Mouse (Mus musculus): ENCODE data around the gene Gm20741. TPM values are rescaled to one million over a fixed set of nuclear protein-coding genes. Genes with fewer than 3 reads are reported as not detected.

Gm20741 gene
- total RNA-seq (2015) (not detected in 2 replicates), total RNA-seq (2017) (not detected in 2 replicates)

- no peak for ATAC-seq (ENCODE audit: poor library complexity, severe bottlenecking)
These were observed at the start of gene Gm20741 for GRCm38 (mm10) chr16:88811827-88812226. Gm20741 (minus strand) TSS chr16:88812220.

- ATAC-seq (ENCODE audit: poor library complexity, severe bottlenecking), result no peak
These were observed 39.4 kb upstream of the Gm20741 start for GRCm38 (mm10) chr16:88851450-88851849.

- ATAC-seq (ENCODE audit: poor library complexity, severe bottlenecking), result no peak
These were observed 36.5 kb upstream of the Gm20741 start for GRCm38 (mm10) chr16:88848558-88848957.

GRCm38 (mm10) chr16:88847363-88847762, 35.3 kb upstream of the Gm20741 start:
- no peak for ATAC-seq (ENCODE audit: poor library complexity, severe bottlenecking)

GRCm38 (mm10) chr16:88826978-88827377, 15.0 kb upstream of the Gm20741 start:
- no peak for ATAC-seq (ENCODE audit: poor library complexity, severe bottlenecking)

- no peak for ATAC-seq (ENCODE audit: poor library complexity, severe bottlenecking)
These were observed 14.2 kb upstream of the Gm20741 start, which contains the start of gene Krtap14 for GRCm38 (mm10) chr16:88826095-88826652. Krtap14 (minus strand) TSS chr16:88826145.

- no peak for ATAC-seq (ENCODE audit: poor library complexity, severe bottlenecking)
These were observed 11.7 kb upstream of the Gm20741 start for GRCm38 (mm10) chr16:88823736-88824135.

- ATAC-seq (ENCODE audit: poor library complexity, severe bottlenecking), result no peak
These were observed 8.0 kb upstream of the Gm20741 start, which contains the start of gene Krtap15 for GRCm38 (mm10) chr16:88820066-88820465. Krtap15 (plus strand) TSS chr16:88820215.

- ATAC-seq (ENCODE audit: poor library complexity, severe bottlenecking), result no peak
These were observed 25.2 kb downstream of the Gm20741 start for GRCm38 (mm10) chr16:88786786-88787185.

- ATAC-seq (ENCODE audit: poor library complexity, severe bottlenecking), result no peak
These were observed 34.4 kb downstream of the Gm20741 start, which contains the start of gene Gm5965 for GRCm38 (mm10) chr16:88777596-88777995. Gm5965 (plus strand) TSS chr16:88777896.

GRCm38 (mm10) chr16:88774106-88774505, 37.9 kb downstream of the Gm20741 start, which contains the start of gene 2310057N15Rik:
2310057N15Rik (minus strand) TSS chr16:88774206.
- ATAC-seq (ENCODE audit: poor library complexity, severe bottlenecking), result no peak

Other genes starting within 250 kb of the Gm20741 start
- not detected in 2 replicates for gene Cldn8, start 249.0 kb downstream of the Gm20741 start, total RNA-seq (2015)
- not detected in 2 replicates for gene Cldn8, start 249.0 kb downstream of the Gm20741 start, total RNA-seq (2017)
- gene Krtap24-1, start 199.9 kb downstream of the Gm20741 start, total RNA-seq (2015), result not detected in 2 replicates
- not detected in 2 replicates for gene Krtap24-1, start 199.9 kb downstream of the Gm20741 start, total RNA-seq (2017)
- not detected in 2 replicates for gene 2310079G19Rik, start 184.6 kb downstream of the Gm20741 start, total RNA-seq (2015)
- gene 2310079G19Rik, start 184.6 kb downstream of the Gm20741 start, total RNA-seq (2017), result not detected in 2 replicates
- gene Krtap26-1, start 164.4 kb downstream of the Gm20741 start, total RNA-seq (2015), result not detected in 2 replicates
- not detected in 2 replicates for gene Krtap26-1, start 164.4 kb downstream of the Gm20741 start, total RNA-seq (2017)
- gene Krtap27-1, start 140.5 kb downstream of the Gm20741 start, total RNA-seq (2015), result not detected in 2 replicates
- gene Krtap27-1, start 140.5 kb downstream of the Gm20741 start, total RNA-seq (2017), result not detected in 2 replicates
- not detected in 2 replicates for gene 2310061N02Rik, start 104.3 kb downstream of the Gm20741 start, total RNA-seq (2015)
- not detected in 2 replicates for gene 2310061N02Rik, start 104.3 kb downstream of the Gm20741 start, total RNA-seq (2017)
- not detected in 2 replicates for gene Krtap13-1, start 83.4 kb downstream of the Gm20741 start, total RNA-seq (2015)
- gene Krtap13-1, start 83.4 kb downstream of the Gm20741 start, total RNA-seq (2017), result not detected in 2 replicates
- not detected in 2 replicates for gene Krtap13, start 60.6 kb downstream of the Gm20741 start, total RNA-seq (2015)
- not detected in 2 replicates for gene Krtap13, start 60.6 kb downstream of the Gm20741 start, total RNA-seq (2017)
- not detected in 2 replicates for gene 2310034C09Rik, start 53.4 kb downstream of the Gm20741 start, total RNA-seq (2015)
- gene 2310034C09Rik, start 53.4 kb downstream of the Gm20741 start, total RNA-seq (2017), result not detected in 2 replicates
- gene 2310057N15Rik, start 38.0 kb downstream of the Gm20741 start, total RNA-seq (2015), result not detected in 2 replicates
- gene 2310057N15Rik, start 38.0 kb downstream of the Gm20741 start, total RNA-seq (2017), result not detected in 2 replicates
- not detected in 2 replicates for gene Gm5965, start 34.3 kb downstream of the Gm20741 start, total RNA-seq (2015)
- not detected in 2 replicates for gene Gm5965, start 34.3 kb downstream of the Gm20741 start, total RNA-seq (2017)
- gene Krtap15, start 8.0 kb upstream of the Gm20741 start, total RNA-seq (2015), result not detected in 2 replicates
- gene Krtap15, start 8.0 kb upstream of the Gm20741 start, total RNA-seq (2017), result not detected in 2 replicates
- not detected in 2 replicates for gene Krtap14, start 13.9 kb upstream of the Gm20741 start, total RNA-seq (2015)
- gene Krtap14, start 13.9 kb upstream of the Gm20741 start, total RNA-seq (2017), result not detected in 2 replicates
- not detected in 2 replicates for gene Krtap19-1, start 57.2 kb upstream of the Gm20741 start, total RNA-seq (2015)
- gene Krtap19-1, start 57.2 kb upstream of the Gm20741 start, total RNA-seq (2017), result not detected in 2 replicates
- not detected in 2 replicates for gene Krtap19-2, start 62.0 kb upstream of the Gm20741 start, total RNA-seq (2015)
- not detected in 2 replicates for gene Krtap19-2, start 62.0 kb upstream of the Gm20741 start, total RNA-seq (2017)
- gene Krtap19-3, start 65.8 kb upstream of the Gm20741 start, total RNA-seq (2015), result not detected in 2 replicates
- not detected in 2 replicates for gene Krtap19-3, start 65.8 kb upstream of the Gm20741 start, total RNA-seq (2017)
- gene Krtap19-4, start 72.9 kb upstream of the Gm20741 start, total RNA-seq (2015), result not detected in 2 replicates
- not detected in 2 replicates for gene Krtap19-4, start 72.9 kb upstream of the Gm20741 start, total RNA-seq (2017)
- not detected in 2 replicates for gene Krtap19-5, start 84.2 kb upstream of the Gm20741 start, total RNA-seq (2015)
- gene Krtap19-5, start 84.2 kb upstream of the Gm20741 start, total RNA-seq (2017), result not detected in 2 replicates
- gene Krtap19-9b, start 120.0 kb upstream of the Gm20741 start, total RNA-seq (2015), result not detected in 2 replicates
- gene Krtap19-9b, start 120.0 kb upstream of the Gm20741 start, total RNA-seq (2017), result not detected in 2 replicates
- not detected in 2 replicates for gene Krtap16-3, start 150.7 kb upstream of the Gm20741 start, total RNA-seq (2015)
- gene Krtap16-3, start 150.7 kb upstream of the Gm20741 start, total RNA-seq (2017), result not detected in 2 replicates
- not detected in 2 replicates for gene Krtap22-2, start 198.5 kb upstream of the Gm20741 start, total RNA-seq (2015)
- gene Krtap22-2, start 198.5 kb upstream of the Gm20741 start, total RNA-seq (2017), result not detected in 2 replicates
- not detected in 2 replicates for gene Gm10229, start 203.1 kb upstream of the Gm20741 start, total RNA-seq (2015)
- gene Gm10229, start 203.1 kb upstream of the Gm20741 start, total RNA-seq (2017), result not detected in 2 replicates
- not detected in 2 replicates for gene Krtap6-1, start 219.5 kb upstream of the Gm20741 start, total RNA-seq (2015)
- gene Krtap6-1, start 219.5 kb upstream of the Gm20741 start, total RNA-seq (2017), result not detected in 2 replicates
- not detected in 2 replicates for gene Gm10228, start 229.3 kb upstream of the Gm20741 start, total RNA-seq (2015)
- gene Gm10228, start 229.3 kb upstream of the Gm20741 start, total RNA-seq (2017), result not detected in 2 replicates
- gene Krtap6-5, start 235.7 kb upstream of the Gm20741 start, total RNA-seq (2015), result not detected in 2 replicates
- gene Krtap6-5, start 235.7 kb upstream of the Gm20741 start, total RNA-seq (2017), result not detected in 2 replicates

Measured in megakaryocyte, adult 5-6 weeks (primary cell).